Mouse (Mus musculus) kidney, adult 2 months (tissue): Measurements from ENCODE around the gene Hinfp.

Experiments
- CTCF ChIP-seq: fragments of 200-500 bp; conservative IDR thresholded peaks from 2 replicates; pipeline ENCODE4 v1.5.1; 2011; ENCODE audit warnings: low read depth, mild to moderate bottlenecking, control low read depth, low read length, moderate library complexity, mixed read lengths; ENCODE audit not compliant: insufficient read depth, insufficient read length
- POLR2A ChIP-seq: fragments of 200-500 bp; IDR thresholded peaks from one replicate; pipeline ENCODE4 v1.6.1; 2011; ENCODE audit warnings: low read depth, low read length, control low read depth

- TF ChIP-seq CTCF = no peak
- TF ChIP-seq POLR2A = no peak
These were observed 27.6 kb upstream of the Hinfp start for GRCm38 (mm10) chr9:44332918-44333638.
